Mouse (Mus musculus) gastrocnemius, postnatal 4 days (tissue): ENCODE data around the gene Gm49383. TPM values are rescaled to one million over a fixed set of nuclear protein-coding genes. Genes with fewer than 3 reads are reported as not detected.
A peak's percentile ranks its signal among the peaks of the same experiment; 100 is the strongest.

Experiments used
- DNase-seq, 2 experiments: peaks; one replicate each; pipeline ENCODE4 v3.0.0; 2021 to 2022; ENCODE audit warnings: low spot score in 2 of 2, mixed read lengths in 2 of 2
- long read RNA-seq, 2 experiments: library from polyadenylated mRNA; stranded (forward); transcript quantifications; one replicate each; pipeline ENCODE4 v2.0.0; 2021
- total RNA-seq, 2 experiments: library from RNA; stranded (reverse); gene quantifications; 2 replicates each; pipeline ENCODE4 v1.2.3; 2021

Gene Gm49383
- 1 to 10 TPM; 5.2 to 6.2 TPM for total RNA-seq
- long read RNA-seq, experiment 1: 0 reads
- long read RNA-seq, experiment 2: 0 reads

GRCm38 (mm10) chr12:69196444-69197377, at the start of gene Gm49383:
TSS of gene Gm49383 (minus strand) at chr12:69197104.
- peak; percentile 43 to 72 for DNase-seq

GRCm38 (mm10) chr12:69241771-69242431, 45.0 kb upstream of the Gm49383 start:
- DNase-seq: peak; percentile 45 to 75

GRCm38 (mm10) chr12:69241405-69241770, 44.5 kb upstream of the Gm49383 start:
- no peak for DNase-seq

DNA sequence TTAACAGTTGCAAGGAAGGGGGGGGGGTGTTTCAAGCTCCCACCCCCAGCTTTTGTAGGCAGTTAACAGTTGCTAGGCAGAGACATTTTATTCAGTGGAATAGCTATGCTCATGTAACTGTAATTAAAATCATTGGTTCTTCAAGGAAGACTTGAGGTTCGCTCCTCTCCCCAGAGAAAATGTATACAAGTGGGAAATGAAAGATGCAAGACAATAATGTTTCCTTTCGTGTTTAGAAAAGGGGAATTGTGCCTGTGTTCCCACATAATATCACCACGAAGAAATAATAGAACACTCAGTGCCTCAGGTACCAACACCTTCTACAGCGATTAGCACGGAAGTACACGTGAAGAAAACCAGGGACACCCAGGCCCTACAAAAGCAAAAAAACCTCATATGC, 44.0 kb upstream of the Gm49383 start, which contains the start of gene Klhdc1:
TSS of gene Klhdc1 (plus strand) at position 301 of the 400 bp plus-strand sequence.
- no peak for DNase-seq

GRCm38 (mm10) chr12:69238284-69238683, 41.4 kb upstream of the Gm49383 start:
- no peak for DNase-seq

GRCm38 (mm10) chr12:69235782-69236181, 38.9 kb upstream of the Gm49383 start:
- DNase-seq: no peak

DNA sequence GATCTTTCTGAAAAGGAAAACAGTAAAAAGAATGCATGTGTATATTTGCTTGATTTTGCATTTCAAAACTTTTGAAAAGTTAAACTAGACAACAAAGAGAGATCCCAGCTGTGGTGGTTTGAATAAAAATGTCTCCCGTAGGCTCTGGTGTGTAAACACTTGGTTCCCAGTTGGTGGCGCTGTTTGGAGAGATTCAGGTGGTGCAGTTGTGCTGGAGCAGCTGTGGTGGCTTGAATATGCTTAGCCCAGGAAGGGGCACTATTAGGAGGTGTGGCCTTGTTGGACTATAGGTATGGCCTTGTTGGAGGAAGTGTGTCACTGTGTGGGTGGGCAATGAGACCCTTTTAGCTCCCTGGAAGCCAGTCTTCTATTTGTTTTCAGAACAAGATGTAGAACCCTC, 32.3 kb upstream of the Gm49383 start:
- DNase-seq: no peak

- DNase-seq: peak; percentile 88 to 92
These were observed 31.0 kb upstream of the Gm49383 start, which contains the start of gene Pole2 for GRCm38 (mm10) chr12:69227776-69228466. TSS of gene Pole2 (minus strand) at chr12:69228195.

GRCm38 (mm10) chr12:69220613-69221277, 23.8 kb upstream of the Gm49383 start:
- DNase-seq: no peak

- no peak for DNase-seq
These were observed 19.7 kb upstream of the Gm49383 start for GRCm38 (mm10) chr12:69216587-69216986.

DNA sequence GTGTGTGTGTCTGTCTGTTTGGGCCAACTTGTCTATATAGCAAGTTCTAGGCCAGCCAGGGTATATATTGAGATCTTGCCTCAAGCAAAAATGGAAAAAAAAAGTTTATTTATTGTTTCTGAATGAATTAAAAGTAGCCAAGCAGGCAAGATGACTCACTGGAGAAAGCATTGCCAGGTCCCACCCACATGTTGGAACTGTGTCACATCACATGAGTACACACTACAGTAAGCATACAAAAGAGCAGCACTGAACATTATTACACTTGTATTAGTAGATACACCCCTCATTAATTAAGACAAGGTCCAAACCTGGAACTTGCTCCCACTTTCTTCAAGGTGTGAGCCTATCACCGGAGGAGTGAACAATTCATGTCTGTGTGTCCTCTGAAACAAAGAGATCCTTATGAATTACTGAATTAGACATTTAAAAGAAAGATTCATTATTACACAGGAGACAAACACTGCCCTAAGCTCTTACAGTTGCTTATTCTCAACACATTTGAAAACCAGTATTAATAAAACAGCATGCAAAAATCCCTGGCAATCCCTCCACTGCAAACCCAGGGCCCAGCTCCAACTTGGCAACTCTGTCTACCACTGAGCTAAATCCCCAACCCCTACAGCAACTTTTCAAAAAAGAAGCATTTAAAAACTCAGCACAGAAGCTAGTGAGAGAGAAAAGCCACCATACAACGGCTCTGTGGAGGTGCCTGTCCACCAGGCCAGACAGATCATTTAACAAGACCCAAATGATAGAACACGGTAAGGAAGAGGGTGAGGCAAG, 18.3 kb upstream of the Gm49383 start:
- DNase-seq: peak in 1 of 2 experiments; percentile 37

GRCm38 (mm10) chr12:69214393-69214792, 17.5 kb upstream of the Gm49383 start:
- DNase-seq: no peak

DNA sequence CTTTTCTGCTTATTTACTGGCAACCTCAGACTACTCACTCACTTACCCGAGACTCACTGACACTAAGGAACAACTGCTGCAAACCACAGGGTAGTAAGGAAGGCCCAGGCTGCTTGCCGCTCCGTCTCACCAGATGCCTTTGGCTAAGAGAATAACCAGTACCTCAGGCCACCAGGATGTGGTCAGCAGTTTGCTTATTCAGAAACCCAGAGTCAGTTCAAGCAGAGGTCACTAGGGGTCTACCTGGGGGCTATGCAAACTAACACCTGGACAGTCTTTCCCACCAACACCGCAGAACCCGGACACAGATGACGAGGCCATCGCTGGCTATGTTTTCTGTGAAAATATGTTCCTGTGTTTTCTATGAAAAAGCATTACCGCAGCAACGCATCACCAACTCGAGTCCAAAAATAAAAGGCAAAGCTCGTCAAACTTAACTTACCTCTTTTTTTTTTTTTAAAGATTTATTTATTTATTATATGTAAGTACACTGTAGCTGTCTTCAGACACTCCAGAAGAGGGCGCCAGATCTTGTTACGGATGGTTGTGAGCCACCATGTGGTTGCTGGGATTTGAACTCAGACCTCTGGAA, 16.4 kb upstream of the Gm49383 start:
- no peak for DNase-seq

DNA sequence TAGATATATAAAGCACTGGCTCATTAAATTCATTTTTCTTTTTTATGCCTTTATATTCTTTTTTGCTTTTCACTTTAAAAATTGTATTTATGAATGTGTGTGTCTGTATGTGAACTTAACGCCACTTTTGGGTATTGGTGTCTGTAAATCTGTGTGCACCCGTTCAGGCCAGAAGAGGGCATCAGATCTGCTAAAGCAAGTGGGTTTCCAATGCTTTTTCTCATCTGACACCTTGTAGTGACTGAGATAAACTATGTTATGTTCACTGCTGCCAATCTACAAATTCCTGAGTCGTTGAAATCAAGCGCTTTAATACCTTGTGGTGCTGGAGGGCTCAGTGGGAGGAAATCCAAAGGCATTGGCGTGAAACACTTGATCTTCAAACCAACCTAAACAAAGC, 14.2 kb upstream of the Gm49383 start:
- DNase-seq: no peak

DNA sequence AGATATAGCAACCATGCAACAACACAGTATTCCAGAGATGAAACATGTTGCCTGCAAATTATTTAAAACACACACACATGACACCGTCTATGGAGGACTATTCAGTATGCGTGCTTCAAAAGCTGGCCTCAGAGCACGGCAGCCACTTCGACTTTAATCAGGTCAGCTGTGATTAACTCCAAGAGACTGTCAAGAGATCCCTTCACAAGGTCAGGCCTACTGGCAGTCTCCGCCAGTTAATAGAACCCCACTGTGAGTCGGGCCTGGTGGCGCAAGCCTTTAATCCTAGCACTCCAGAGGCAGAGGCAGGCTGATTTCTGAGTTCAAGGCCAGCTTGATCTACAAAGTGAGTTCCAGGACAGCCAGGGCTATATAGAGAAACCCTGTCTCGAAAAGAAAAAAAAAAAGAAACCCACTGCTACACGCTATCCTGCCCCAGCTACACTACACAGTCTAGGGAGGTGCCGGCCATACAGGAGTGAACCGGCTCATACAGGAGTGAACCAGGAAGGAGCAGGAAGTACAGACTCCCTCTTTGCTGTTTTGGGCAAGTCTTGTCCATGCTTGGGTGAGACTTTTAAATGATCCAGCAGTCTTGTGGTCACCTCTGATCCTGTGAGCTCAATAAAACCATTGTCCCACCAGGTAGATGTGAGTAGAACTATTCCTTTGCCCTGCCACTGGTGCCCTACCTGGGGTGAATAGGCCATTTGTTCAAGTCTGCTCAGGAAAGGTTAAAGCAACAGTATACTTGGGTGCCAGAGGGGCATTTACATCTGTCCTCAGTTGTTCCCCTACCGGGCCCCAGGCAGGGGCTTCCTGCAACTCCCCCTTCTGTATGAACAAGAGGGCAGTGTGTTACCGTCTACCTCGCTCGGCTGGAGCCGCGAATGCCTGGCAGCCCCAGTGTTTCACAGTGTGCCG, 13.4 kb upstream of the Gm49383 start:
- no peak for DNase-seq

DNA sequence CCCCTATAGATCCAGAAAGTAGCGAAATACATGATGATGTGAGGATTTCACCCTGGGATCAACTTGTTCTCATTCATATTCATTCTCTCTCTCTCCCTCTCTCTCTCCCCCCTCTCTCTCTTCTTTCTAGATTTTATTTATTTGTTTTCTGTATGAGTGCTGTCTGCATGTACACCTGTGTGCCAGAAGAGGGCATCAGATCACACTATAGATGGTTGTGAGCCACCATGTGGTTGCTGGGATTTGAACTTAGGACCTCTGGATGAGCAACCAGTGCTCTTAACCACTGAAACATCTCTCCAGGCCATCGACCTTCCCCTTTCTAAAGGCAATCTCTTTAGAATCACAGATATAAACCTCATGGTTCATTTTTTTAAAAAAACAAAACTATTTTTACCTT, 11.6 kb upstream of the Gm49383 start:
- DNase-seq: no peak

GRCm38 (mm10) chr12:69207926-69208325, 11.0 kb upstream of the Gm49383 start:
- DNase-seq: no peak

DNA sequence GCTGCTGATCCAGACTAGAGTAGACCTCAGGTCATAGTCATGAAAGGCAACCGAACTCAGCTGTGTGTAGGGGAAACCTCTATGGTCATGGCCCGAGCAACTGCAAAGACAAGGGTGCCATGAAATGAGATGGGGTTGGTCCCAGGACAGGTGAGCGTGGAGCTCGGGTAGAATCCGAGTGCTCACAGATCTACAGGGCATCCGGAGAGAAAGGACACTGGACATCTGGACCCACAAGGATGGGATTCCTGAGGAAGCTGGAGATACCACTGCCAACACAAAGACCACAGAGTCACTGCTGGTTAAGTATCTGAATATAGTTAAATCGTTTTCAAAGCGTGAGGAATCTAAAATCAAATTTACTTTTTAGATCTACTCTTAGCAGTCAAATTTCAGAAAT, 10.5 kb upstream of the Gm49383 start:
- DNase-seq: no peak
